Mouse (Mus musculus) neural tube, embryonic 12.5 days (tissue): Measurements from ENCODE around the gene Tsc22d4. TPM values are rescaled to one million over a fixed set of nuclear protein-coding genes. Genes with fewer than 3 reads are reported as not detected.

Experiments used
- ATAC-seq: fragments of 200-750 bp; cut with Nextera tagmentation; 2 replicates; pipeline ENCODE4 v1.8.0; 2017; ENCODE audit warnings: low read depth, mild to moderate bottlenecking, moderate TSS enrichment, moderate library complexity; ENCODE audit not compliant: low FRiP score
- H3K27ac ChIP-seq: fragments of 300-500 bp; sonication (generic); 2 replicates; pipeline ENCODE4 v1.5.1; 2016
- H3K27me3 ChIP-seq: fragments of 300-500 bp; sonication (generic); replicated peaks from 2 replicates; pipeline ENCODE4 v1.6.1; 2016; ENCODE audit warnings: mild to moderate bottlenecking
- H3K36me3 ChIP-seq: fragments of 300-500 bp; sonication (generic); 2 replicates; pipeline ENCODE4 v1.6.1; 2016; ENCODE audit warnings: mild to moderate bottlenecking
- H3K4me1 ChIP-seq: fragments of 300-500 bp; sonication (generic); 2 replicates; pipeline ENCODE4 v1.6.1; 2016
- H3K4me2 ChIP-seq: fragments of 300-500 bp; sonication (generic); replicated peaks from 2 replicates; pipeline ENCODE4 v1.6.1; 2016; ENCODE audit warnings: mild to moderate bottlenecking
- H3K4me3 ChIP-seq: fragments of 300-500 bp; sonication (generic); 2 replicates; pipeline ENCODE4 v1.5.1; 2016
- H3K9ac ChIP-seq: fragments of 300-500 bp; sonication (generic); 2 replicates; pipeline ENCODE4 v1.6.1; 2016; ENCODE audit warnings: mild to moderate bottlenecking
- H3K9me3 ChIP-seq: fragments of 300-500 bp; sonication (generic); 2 replicates; pipeline ENCODE4 v1.6.1; 2016; ENCODE audit warnings: mild to moderate bottlenecking
- WGBS: fragments of 180-500 bp; shearing (Covaris S2); methylation state at CpG from one replicate; pipeline ENCODE4 v1.1.7; 2016; 5-methylcytosine and 5-hydroxymethylcytosine counted together
- polyA plus RNA-seq: library from polyadenylated mRNA; unstranded; fragments of >200 nt; fragmentation: Nextera tagmentation; extraction: Ambion mirVana; gene quantifications from 2 replicates; pipeline ENCODE4 v1.2.1, GENCODE M21; 2016

Gene Tsc22d4
- polyA plus RNA-seq, 1 experiment from 2014 or later, result 68.7 TPM

- Histone ChIP-seq H3K4me3 (no peak overlapping the region), H3K4me1 (peaks cover 22% of the 10 kb centered on the region), H3K9ac (no peak overlapping the region), H3K4me2 (no peak overlapping the region), H3K27ac (no peak overlapping the region), H3K9me3 (no peaks in the 10 kb centered on the region), H3K27me3 (no peaks in the 10 kb centered on the region), H3K36me3 (peaks cover 14% of the 10 kb centered on the region)
- ATAC-seq, result no peak
- 51% methylated on average over 5 of the region's 5 CpGs for WGBS
These were observed 30.9 kb downstream of the Tsc22d4 start for GRCm38 (mm10) chr5:137776408-137776918.

DNA sequence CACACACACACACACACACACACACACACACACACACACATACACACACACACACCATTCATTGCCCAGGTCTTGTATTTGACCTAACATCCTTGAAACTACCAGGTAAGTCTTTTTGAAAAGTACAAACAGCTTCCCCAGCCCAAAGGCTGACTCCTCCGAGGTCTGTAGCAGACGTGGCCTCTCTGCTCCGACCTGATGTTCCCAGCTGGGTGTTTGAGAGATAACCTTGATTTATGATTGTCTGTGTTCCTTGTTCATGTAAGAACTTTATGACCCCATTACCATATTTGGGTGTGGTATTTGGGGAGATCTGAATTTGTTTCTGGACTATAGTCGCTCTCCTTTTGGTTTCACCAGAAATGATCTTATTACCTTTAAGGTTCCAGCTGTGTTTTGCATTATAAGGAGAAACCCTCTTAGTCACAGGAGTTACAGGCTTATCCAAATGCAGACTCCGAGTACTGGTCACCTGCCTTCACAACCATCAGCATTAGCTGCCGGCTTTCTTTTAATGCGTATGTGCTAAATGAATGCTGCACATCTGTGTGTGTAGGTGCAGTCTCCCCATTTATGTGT is 31.8 kb downstream of the Tsc22d4 start:
- Histone ChIP-seq H3K9ac (no peak overlapping the region), H3K4me2 (no peak overlapping the region), H3K36me3 (peaks cover 23% of the 10 kb centered on the region), H3K27ac (no peak overlapping the region), H3K27me3 (no peaks in the 10 kb centered on the region), H3K4me1 (peaks cover 29% of the 10 kb centered on the region), H3K4me3 (no peak overlapping the region), H3K9me3 (no peaks in the 10 kb centered on the region)
- 74% methylated on average over 7 of the region's 7 CpGs for WGBS
- no peak for ATAC-seq

GRCm38 (mm10) chr5:137778635-137779034 is 33.1 kb downstream of the Tsc22d4 start, which contains the start of gene Ppp1r35:
Gene Ppp1r35, plus strand, starts transcription at chr5:137778849.
- Histone ChIP-seq H3K27ac (peak within 1 kb of the TSS; percentile 84), H3K27me3 (no peaks in the 10 kb centered on the region), H3K9ac (peak within 1 kb of the TSS; percentile 92), H3K4me3 (peak within 1 kb of the TSS; percentile 98), H3K4me2 (peak within 1 kb of the TSS; percentile 100), H3K9me3 (no peaks in the 10 kb centered on the region), H3K36me3 (peaks cover 34% of the 10 kb centered on the region), H3K4me1 (peaks cover 41% of the 10 kb centered on the region)
- WGBS, result under 1% methylated on average over 31 of the region's 31 CpGs
- ATAC-seq, result peak; percentile 97

- WGBS, result under 1% methylated on average over 81 of the region's 83 CpGs
- peak overlapping the region; percentile 100 for H3K4me2 ChIP-seq
- peak; percentile 39 for ATAC-seq
- peak overlapping the region; percentile 92 for H3K9ac ChIP-seq
- H3K27me3 ChIP-seq, result no peaks in the 10 kb centered on the region
- peak overlapping the region; percentile 98 for H3K4me3 ChIP-seq
- peak overlapping the region; percentile 84 for H3K27ac ChIP-seq
- H3K9me3 ChIP-seq, result no peaks in the 10 kb centered on the region
- peaks cover 40% of the 10 kb centered on the region for H3K36me3 ChIP-seq
- peaks cover 48% of the 10 kb centered on the region for H3K4me1 ChIP-seq
These were observed 33.8 kb downstream of the Tsc22d4 start for GRCm38 (mm10) chr5:137779053-137779933.

DNA sequence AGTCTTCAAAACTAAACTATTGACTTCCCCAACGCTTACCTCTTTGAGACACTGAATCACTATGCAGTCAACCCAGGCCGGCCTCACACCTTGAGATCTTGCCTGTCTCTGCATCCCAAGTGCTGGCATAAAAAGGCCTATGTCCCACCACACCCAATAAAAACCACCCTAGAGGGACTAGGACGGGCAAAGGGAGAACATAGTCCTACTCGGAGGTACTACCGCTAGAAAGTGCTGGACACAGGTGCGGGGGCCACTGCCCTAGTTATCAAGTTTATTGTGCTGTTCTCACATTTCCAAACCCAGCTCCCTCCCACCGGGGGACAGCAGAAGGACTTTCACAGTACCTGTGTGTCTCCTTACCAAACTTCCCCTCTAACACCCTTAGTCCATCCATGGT is 36.1 kb downstream of the Tsc22d4 start:
- Histone ChIP-seq H3K9ac (no peak overlapping the region), H3K4me2 (no peak overlapping the region), H3K27me3 (no peaks in the 10 kb centered on the region), H3K36me3 (peaks cover 46% of the 10 kb centered on the region), H3K27ac (no peak overlapping the region), H3K4me3 (no peak overlapping the region), H3K4me1 (peaks cover 59% of the 10 kb centered on the region), H3K9me3 (no peaks in the 10 kb centered on the region)
- no peak for ATAC-seq
- 89% methylated on average over 7 of the region's 7 CpGs for WGBS

DNA sequence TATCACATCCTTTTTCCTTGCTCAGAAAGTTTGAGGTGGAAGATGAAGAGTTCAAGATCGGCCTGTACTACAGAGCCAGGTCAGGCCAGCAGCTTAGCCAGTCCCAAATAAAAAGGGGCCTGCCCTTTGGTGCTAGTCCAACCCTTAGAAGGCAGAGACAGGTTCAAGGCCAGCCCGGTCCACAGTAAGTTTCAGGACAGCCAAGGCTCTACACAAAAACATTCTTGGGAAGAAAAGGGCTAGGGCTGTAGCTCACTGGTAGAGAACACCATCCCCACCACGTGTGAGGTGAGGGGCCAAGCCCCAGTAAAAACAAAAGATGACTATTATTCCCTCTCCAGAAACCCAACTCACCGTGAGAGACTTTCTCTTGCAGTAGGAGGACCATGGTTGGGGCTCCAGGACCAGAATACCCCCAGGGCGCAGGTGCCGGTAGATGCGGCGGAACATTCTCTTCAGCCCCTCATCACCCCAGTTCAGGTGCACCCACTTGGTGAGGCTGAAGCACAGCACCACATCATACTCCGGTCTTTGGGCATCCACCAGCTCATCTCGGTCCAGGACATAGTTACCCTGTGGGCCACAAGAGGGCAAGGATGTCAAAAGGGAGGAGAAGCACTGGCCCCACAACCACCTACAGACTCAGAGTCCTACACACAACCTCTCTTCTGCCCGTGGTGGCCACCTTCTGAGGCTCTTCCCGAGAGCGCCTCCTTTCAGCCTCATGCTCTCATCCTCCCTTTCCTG is 37.4 kb downstream of the Tsc22d4 start:
- ATAC-seq, result no peak
- Histone ChIP-seq H3K27ac (no peak overlapping the region), H3K27me3 (no peaks in the 10 kb centered on the region), H3K9me3 (no peaks in the 10 kb centered on the region), H3K4me2 (peak overlapping the region; percentile 86), H3K4me3 (peak overlapping the region; percentile 87), H3K9ac (peak overlapping the region; percentile 96), H3K4me1 (peaks cover 58% of the 10 kb centered on the region), H3K36me3 (peaks cover 46% of the 10 kb centered on the region)
- 83% methylated on average over 13 of the region's 13 CpGs for WGBS

DNA sequence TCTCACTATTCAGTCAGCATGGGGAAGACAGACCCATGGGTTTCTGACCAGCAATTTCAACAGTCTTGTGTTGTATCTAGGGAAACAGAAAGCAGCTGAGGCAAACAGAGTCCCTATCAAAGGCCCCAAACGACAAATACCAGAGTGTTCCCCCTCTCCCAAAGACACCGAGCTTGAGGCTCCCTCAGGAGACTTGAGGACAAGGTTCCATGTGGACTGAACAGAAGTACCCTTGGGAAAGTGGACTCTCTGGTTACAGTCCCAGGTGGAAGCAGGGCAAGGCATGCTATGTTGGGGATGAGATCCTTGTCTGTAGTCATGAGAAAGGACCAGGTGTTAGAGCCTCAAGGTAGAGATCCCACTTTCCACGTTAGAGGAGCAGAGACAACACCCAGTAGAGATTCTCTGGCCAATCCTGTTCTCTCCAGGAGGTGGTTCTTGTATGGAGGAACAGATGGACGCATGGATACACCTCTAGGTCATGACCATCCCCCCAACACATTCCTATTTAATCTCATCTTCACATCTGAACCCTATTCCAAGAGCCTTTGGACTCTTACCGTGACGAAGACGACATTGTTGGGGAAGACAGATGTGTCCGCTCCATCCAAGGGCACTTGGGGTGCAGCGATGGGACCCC is 38.5 kb downstream of the Tsc22d4 start:
- no peak overlapping the region for H3K27ac ChIP-seq
- H3K36me3 ChIP-seq, result peaks cover 46% of the 10 kb centered on the region
- H3K4me1 ChIP-seq, result peaks cover 56% of the 10 kb centered on the region
- no peaks in the 10 kb centered on the region for H3K9me3 ChIP-seq
- WGBS, result 79% methylated on average over 9 of the region's 9 CpGs
- H3K4me3 ChIP-seq, result peak overlapping the region; percentile 87
- ATAC-seq, result no peak
- no peaks in the 10 kb centered on the region; the same call in 1 of the 2 replicates for H3K27me3 ChIP-seq
- peak overlapping the region; percentile 96 for H3K9ac ChIP-seq
- peak overlapping the region; percentile 86 for H3K4me2 ChIP-seq

DNA sequence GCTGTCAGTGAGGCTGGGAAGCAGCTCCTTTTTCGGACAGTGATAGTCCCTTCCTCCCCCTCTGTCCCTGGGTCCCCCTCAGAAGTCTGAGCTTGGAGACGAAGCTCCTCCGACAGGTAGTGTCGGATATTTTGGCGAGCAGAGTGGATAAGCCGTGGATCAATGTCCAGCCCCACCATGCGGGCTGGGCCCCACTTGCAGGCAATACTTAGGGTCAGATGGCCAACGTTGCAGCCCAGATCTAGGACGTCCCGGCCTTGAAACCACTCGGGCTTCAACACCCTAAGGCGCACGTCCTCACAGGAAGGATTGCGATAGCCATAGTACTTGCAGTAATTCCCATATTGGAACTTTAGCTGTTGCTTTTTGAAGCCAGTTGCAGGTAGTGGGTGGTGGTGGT is 39.0 kb downstream of the Tsc22d4 start:
- Histone ChIP-seq H3K9ac (peak overlapping the region; percentile 96), H3K4me2 (peak overlapping the region; percentile 86), H3K9me3 (no peaks in the 10 kb centered on the region), H3K4me3 (peak overlapping the region; percentile 87), H3K27ac (no peak overlapping the region), H3K36me3 (peaks cover 46% of the 10 kb centered on the region), H3K4me1 (peaks cover 53% of the 10 kb centered on the region), H3K27me3 (no peaks in the 10 kb centered on the region; the same call in 1 of the 2 replicates)
- WGBS, result 88% methylated on average over 14 of the region's 14 CpGs
- ATAC-seq, result no peak

DNA sequence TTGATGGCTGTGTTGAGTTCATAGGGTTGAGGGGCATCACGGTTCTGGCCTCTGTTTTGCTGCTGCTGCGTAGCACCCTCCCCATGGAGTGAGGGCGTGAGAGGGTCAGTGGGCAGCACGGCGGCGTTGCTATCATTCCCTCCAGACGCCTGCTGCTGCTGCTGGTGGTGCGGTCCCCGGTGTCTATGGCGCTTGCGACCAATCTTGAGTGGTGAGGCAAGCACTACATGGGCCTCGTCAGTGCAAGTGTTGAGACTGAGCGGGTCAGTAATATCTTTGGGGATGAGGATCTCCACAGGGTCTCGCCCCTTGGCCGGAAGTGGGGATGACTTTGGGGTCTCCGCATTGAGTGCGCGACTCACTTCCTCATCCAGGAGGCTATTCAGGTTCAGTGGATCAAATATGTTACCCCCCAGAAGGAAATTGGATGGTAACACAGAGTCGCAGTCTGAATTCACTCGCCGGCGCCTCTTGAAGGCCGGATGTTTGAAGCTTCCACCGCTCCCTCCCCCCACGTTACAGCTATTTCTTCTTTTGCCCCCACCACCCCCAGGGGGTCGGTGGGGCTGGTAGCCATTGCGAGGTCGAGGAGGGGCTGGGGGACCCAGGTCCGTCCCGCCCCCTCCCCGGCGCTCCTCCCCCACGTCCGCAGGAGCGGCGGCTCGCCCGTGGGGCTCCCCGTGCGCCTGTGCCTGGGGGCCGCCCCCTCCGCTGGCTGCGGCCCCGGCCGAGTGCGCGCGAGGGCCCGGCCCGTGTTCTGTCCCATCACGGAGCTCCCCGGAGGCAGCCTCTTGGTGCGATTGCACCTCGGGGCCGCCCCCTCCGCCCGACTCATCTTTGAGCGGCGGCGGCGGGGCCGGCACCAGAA is 39.9 kb downstream of the Tsc22d4 start:
- Histone ChIP-seq H3K36me3 (peaks cover 43% of the 10 kb centered on the region), H3K4me2 (peak overlapping the region; percentile 86), H3K9ac (peak overlapping the region; percentile 96), H3K4me3 (peak overlapping the region; percentile 87), H3K4me1 (peaks cover 45% of the 10 kb centered on the region), H3K9me3 (no peaks in the 10 kb centered on the region), H3K27me3 (no peaks in the 10 kb centered on the region; the same call in 1 of the 2 replicates), H3K27ac (peak overlapping the region; percentile 92)
- WGBS, result 3% methylated on average over 49 of the region's 62 CpGs
- ATAC-seq, result peak; percentile 27

- Histone ChIP-seq H3K36me3 (peaks cover 34% of the 10 kb centered on the region), H3K9ac (peak overlapping the region; percentile 96), H3K4me2 (peak overlapping the region; percentile 86), H3K9me3 (no peaks in the 10 kb centered on the region), H3K27ac (peak overlapping the region; percentile 92), H3K27me3 (no peaks in the 10 kb centered on the region; the same call in 1 of the 2 replicates), H3K4me3 (peak overlapping the region; percentile 87), H3K4me1 (peaks cover 39% of the 10 kb centered on the region)
- ATAC-seq, result peak; percentile 88
- under 1% methylated on average over 79 of the region's 79 CpGs for WGBS
These were observed 40.8 kb downstream of the Tsc22d4 start for GRCm38 (mm10) chr5:137786109-137786942.
